Mouse (Mus musculus) urinary bladder, postnatal 10 days (tissue): ENCODE data around the gene Gdf5.

Experiments used
- DNase-seq: peaks from one replicate; pipeline ENCODE4 v3.0.0; 2022; ENCODE audit warnings: low spot score

Gdf5 gene

DNA sequence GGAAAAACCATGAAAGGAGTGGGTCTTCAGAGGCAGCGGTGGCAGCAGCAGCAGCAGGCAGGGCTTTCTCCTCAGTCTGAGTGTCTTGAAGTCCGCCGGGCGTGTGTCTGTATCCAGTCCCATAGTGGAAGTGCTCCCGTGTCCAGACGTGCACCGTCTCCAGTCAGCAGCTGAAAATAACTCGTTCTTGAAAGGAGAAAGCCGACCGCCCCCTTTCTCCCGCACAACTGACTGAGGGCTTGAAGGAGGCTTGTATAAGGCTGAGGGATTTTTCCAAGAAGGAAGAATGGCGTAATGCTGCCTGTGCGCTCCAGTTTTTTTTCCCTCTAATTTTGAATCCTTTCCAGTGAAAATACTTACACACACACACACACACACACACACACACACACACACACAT, at the start of gene Gdf5:
Gene Gdf5, minus strand, starts transcription at position 244 of the 400 bp plus-strand sequence.
- no peak for DNase-seq

DNA sequence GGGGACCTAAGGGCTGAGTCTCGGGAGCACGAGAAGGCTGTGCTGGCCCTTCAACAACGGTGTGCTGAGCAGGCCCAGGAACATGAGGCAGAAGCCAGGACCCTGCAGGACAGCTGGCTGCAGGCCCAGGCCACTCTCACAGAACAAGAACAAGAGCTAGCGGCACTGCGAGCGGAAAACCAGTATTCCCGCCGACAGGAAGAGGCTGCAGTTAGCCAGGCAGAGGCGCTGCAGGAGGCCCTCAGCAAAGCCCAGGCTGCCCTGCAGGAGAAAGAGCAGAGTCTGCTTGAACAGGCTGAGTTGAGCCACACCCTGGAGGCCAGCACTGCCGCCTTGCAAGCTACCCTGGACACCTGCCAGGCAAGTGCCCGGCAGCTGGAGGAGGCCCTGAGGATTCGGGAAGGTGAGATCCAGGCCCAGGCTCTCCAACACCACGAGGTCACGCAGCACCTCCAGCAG, 46.7 kb upstream of the Gdf5 start:
- no peak for DNase-seq

DNA sequence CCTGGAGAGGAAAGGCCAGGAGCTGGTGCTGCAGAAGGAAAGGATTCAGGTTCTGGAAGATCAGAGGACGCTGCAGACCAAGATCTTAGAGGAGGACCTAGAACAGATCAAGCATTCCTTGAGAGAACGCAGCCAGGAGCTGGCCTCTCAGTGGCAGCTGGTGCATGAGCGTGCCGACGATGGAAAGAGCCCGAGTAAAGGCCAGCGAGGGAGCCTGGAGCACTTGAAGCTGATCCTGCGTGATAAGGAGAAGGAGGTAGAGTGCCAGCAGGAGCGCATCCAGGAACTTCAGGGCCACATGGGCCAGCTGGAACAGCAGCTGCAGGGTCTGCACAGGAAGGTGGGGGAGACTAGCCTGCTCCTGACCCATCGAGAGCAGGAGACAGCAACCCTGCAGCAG, 46.0 kb upstream of the Gdf5 start:
- DNase-seq, result no peak

DNA sequence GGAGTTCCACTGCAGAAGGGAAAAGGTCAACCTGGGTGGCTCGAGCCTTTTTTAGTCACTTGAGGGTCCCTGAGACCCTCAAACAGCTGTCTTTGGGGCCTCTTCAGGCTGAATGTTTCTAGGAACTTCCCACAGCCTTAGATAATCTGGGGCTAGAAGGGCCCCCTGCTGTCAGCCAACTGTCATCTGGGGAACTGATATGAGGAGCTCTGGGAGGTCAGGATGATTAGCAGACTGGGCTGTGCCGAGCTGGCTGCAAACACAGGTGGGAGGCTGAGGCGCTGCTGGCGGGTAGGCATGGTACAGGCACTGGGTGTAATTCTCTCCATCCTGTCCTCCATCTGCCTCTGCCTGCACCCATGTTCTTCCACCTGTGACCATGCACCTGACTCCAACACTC, 43.9 kb upstream of the Gdf5 start:
- no peak for DNase-seq

DNA sequence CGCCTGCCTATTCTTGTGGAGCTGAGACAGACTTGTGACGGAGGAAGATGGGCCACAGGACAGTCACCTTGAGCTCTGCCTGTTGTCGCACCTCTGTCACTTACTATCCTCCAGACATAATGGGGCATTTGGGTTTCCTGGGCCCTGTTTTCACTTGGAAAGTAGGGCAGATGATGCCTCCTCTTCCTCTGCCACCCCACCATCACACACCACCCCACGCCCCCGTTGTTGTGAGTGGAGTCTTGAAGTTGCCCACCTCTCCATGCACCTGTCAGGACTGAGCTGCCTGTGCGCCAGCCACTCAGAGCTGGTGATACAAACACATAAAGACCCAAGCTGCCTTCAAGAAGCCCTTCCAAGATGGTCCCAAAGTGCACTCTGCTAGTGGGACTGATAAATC, 42.0 kb upstream of the Gdf5 start:
- DNase-seq, result no peak

DNA sequence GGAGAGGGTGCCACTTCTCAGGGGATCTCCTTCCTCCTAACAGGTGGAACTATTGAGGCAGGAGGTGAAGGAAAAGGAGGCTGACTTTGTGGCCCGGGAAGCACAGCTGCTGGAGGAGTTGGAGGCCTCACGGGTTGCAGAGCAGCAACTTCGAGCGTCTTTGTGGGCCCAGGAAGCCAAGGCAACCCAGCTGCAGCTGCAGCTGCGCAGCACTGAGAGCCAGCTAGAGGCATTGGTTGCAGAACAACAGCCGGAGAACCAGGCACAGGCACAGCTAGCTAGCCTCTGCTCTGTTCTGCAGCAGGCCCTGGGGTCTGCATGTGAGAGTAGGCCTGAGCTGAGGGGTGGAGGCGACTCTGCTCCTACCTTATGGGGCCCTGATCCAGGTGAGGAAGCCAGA, 40.6 kb upstream of the Gdf5 start:
- no peak for DNase-seq

DNA sequence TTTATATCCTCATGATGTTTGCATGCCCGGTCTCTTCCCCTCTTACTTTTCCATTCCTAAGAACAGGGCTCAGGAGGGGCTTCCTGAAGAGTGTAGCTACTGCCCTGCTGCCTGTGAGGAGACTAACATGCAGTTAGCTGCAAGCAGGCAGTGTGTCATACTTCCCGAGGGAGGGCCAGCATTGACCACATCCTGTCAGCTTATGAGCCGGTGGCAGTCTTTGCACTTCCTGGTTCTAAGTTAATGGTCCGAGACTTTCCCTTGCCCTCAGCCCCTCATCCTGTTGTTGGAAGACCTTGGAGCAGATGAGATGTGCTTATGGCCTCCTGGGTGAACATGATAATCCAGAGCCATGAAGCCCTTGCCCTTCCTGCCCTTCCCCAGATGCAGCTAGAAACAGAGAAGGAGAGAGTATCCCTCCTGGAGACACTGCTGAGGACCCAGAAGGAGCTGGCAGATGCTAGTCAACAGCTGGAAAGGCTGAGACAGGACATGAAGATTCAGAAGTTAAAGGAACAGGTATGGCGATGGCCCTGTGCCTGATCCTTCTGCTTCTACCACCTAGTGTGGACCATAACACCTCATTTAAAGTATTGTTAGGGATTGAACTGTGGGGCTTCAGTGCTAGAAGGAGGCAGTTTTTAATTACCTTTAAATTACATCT, 34.3 kb upstream of the Gdf5 start:
- no peak for DNase-seq

DNA sequence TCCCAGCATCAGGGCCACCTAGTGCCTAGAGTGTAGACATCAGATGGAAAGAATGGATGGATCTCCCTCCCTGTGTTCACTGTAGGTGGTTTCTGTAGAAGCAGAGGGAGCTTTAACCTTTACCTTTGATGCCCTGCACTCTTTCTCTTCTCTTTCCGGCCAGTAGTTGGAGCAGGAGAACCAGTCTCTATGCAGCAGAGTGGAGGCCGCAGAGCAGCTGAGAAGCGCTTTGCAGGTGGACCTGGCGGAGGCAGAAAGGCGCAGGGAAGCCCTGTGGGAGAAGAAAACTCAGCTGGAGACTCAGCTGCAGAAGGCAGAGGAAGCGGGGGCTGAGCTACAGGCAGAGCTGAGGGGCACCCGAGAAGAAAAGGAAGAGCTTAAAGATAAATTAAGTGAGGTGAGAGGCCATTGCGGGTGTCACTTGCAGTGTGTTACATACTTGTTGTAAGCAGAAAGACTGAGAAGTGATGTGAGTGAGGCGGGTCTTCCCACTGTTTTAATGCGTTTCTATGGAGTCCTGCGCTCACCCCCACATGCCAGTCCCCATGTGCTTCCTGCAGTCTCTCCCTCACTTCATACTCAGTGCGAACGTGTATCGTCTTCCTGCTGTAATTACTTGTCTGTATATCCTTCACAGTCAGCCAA, 29.0 kb upstream of the Gdf5 start:
- no peak for DNase-seq

DNA sequence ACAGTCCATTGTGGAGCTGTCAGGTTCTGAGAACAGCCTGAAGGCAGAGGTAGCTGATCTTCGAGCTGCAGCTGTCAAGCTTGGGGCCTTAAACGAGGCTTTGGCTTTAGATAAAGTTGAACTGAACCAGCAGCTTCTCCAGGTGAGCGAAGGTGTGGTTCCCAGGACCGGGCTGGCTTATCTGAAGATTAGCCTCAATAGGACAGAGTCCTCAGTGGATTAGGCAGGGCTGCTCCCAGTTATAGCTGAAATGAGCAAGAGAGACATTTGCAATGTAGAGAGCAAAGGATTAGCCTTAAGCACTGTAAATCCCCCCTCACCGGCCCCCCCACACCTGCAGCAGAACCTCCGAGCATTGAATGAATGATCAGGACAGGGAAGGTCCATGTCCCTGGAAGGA, 28.2 kb upstream of the Gdf5 start:
- no peak for DNase-seq

DNA sequence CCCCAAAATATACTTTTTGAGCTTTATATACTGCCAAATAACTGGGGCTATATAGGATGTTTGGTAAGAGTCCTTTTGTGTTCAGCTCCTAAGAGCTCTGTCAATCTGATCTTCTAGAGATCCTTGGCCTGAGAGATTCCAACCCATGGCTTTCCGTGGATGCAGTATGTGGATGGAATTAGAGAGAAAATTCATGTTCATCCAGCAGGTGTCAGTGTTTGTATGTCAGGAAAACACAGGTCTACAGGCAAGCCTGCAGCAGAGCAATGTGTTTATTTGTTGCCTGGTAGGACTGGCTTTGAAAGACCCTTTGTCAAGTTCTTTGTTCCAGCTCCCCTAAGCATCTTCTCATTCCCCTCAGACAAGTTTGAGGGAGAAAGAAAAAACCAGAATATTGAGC, 17.8 kb upstream of the Gdf5 start:
- DNase-seq, result no peak

DNA sequence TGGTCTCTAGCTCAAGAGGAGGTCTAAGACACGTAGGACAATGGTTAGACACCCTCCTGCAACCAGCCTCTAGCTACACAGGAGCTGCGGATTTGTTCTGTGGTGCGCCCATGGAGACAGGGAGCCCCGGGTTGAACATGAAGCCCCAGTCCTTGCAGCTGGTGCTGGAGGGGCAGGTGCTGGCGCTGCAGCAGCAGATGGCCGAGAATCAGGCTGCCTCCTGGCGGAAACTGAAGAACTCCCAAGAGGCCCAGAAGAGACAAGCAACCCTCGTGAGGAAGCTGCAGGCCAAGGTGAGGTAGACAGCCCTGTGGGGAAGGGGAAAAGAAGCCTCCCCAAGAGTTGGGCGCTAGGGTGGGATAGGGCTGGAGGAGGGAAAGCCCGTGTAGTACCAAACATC, 16.7 kb upstream of the Gdf5 start:
- DNase-seq, result no peak

DNA sequence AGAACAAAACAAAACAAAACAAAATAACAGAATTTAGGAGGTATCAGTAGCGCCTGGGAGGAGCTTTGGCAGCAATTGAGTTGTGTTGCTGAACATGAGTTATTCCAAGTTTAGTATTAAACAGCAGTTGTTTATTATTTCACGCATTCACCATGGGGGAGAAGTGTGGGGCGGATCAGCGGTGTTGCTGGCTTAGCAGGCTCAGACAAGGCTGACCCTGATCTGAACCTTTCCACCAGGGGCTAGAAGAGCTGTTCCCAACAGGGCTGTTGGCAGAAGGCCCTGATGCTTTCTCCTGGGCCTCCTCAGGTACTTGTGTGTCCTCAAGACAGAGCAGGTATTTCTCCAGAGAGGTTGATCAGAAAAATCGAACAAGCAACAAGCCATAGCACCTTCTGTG, 14.8 kb upstream of the Gdf5 start:
- DNase-seq, result no peak

DNA sequence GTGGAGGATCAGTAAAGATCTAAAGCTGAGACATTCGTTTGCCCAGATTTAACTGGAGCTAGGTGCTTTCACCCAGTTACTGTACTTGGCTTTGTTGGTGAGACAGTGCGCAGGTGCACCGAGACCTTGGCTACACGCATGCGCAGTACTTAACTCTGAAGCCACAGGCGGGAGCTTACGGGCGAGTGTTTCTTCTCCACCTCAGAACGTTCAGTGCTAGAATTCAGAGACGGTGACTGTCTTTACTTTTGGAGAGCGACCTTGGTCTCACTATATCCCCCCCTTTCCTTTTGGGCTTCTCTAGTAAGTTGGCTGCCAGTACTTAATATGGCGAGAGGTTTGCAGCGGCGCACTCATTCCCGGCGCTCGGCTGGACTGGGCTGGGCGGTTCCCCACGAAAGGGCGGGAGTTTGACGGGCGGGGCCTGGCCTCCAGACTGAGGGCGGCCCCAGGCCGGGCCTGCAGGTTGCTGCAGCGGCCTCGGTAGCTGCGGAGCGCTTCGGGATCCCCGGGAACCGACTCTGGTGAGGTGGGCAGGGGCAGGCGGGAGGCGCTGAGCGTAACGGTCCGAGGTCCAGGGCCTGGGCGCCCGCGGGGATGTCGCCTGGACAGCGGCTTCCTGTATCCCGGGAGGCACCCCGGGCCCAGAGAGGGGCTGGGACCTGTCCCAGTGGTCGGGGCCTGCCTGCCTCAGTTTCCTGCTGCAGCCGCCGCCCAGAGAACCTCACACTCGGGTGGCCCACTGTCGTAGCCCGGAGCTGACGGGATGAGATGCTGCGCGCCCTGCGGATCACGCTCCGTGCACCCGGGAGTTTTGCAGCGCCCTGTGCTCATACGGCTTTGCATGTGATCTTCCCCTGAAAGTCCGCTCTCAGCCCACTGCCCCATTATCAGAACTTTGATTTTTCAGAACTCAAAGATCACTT, 11.2 kb upstream of the Gdf5 start, which contains the start of gene Cep250:
Gene Cep250, plus strand, starts transcription at position 325 of the 926 bp plus-strand sequence.
- peak; percentile 62 for DNase-seq

DNA sequence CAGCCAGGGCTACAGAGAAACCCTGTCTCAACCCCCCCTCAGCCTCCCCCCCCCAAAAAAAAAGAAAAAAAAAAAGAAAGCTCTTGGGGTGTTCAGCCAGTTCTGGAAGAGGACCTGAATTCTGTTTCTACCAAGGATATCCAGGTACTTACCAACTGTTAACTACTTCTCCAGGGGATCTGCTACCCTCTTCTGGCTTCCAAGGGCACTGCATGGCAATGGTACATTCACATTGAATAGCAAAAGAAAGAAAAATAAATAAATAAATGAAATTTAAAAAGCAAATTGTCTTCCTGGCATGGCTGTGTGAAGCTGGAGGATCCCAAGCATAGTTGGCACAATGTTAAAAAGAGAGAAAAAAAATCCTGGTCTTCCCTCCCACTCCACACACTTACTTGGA, 6.8 kb upstream of the Gdf5 start:
- DNase-seq, result no peak

DNA sequence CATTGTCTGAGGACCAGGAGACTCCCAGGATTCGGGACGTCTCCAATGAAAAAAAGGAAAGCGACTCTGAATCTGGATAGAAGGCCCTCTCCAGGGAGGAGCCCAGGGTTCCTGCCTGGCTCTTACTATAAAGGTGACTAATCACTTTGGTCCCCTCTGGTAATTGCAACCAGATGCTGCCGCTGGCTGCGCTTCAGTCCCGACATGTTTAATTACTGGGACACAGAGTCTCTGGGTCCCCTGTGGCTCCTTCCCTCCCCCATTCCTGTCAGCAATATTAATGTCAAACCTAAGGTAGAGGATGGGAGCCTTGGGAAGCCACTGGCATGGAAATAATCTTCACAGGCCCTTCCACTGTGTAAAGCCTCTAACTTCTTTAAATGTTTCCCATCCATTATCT, 4.2 kb upstream of the Gdf5 start:
- no peak for DNase-seq

DNA sequence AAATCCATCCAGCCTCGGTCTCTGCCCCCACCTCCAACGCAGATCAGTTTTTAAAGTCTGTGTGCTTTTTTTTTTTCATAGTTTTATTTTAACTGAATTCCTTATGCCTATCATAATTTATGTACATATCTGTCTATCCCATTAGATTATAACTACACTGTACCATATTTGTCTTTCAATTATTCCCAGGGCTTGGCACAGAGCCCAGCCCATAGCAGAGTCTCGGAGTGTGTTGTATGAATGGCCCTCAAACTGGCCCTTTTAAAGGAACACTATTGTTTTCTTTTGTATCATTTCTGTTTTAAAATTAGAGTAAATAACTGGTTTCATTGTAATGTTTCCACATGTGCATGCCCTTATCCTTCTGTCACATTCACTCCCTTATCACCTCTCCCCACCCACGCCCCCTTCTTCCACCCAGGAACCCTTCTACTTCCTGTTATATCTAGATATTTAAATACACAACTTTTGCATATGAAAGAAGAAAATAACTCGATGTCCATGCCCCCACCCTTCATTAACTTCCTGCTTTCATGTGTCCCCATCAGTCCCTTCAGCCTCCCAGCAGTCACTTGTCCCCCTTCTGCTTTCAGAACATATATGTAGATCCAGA, 2.3 kb upstream of the Gdf5 start:
- no peak for DNase-seq

DNA sequence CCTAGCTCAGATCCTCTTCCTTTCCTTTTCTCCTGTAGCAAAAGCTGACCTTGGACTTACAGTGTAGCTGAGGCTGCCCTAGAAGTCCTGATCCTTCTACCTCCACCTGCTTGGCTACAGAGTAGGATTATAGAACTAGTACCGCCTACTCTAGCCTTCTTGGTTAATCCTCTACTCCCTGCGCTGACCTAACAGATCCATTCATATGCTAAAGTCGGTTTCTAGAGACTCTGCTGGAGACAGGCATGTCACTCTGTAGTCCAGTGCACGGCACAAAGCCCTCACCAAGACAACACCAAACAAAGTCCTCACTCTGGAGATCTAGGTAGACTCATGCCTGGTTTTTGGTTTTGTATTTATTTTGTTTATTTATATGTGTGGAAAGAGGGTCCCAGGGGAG, 1.3 kb upstream of the Gdf5 start:
- no peak for DNase-seq

DNA sequence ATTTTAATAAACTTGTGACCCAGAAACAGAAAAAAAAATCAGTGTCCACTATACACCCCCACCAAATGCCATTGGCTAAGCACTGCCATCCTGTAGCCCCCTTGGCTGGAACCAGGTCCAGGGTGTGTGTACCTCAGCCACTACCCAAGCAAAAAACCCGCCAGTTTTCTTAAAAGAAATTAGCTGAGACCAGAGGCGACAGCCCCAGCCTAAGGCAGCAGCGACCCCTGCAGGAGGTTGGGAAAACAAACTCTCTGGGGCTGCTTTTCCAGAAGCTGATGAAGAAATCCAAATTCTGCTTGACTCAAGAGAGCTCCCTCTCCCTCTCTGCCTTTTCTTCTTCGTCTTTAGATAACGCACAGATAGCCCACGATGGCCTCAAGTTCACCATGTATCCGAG, 902 bp upstream of the Gdf5 start:
- no peak for DNase-seq

DNA sequence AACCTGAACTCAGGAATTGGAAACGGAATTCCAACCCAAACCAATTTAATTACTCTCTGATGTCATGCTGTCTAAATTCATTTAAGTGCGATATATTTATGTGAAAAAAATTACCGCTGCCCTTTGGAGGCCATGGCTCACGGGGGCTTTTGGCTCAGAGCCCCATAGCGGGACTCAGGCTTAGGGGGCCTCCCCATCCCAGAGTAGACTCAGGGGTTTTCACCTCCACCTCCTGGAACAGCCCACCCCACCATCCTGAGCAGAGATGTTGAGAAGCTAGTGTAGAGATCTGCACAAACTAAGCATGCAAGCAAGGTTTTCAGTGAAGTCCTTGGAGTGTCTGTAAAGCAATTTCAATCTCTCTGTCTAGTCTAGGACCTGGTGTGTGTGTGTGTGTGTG, 413 bp upstream of the Gdf5 start:
- DNase-seq, result no peak

DNA sequence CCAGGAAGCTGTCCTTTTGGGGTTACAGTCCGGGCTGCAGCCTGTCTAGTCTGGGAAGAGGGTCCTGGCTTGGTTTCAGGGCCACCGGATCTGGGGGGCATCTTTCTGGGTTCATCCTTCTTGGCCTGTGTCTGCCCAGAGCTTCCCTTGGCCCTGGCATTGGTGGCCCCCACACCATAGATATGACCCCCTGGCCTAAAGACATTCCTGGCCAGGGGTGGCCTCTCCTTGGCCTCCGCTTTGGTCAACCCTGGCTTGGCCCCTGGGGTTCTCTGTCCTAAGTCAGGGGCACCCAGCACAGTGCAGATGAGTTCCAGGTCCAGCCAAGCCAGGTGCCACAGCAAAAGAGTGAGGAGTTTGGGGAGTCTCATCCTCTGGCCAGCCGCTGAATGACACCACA, 482 bp downstream of the Gdf5 start:
- DNase-seq, result no peak

DNA sequence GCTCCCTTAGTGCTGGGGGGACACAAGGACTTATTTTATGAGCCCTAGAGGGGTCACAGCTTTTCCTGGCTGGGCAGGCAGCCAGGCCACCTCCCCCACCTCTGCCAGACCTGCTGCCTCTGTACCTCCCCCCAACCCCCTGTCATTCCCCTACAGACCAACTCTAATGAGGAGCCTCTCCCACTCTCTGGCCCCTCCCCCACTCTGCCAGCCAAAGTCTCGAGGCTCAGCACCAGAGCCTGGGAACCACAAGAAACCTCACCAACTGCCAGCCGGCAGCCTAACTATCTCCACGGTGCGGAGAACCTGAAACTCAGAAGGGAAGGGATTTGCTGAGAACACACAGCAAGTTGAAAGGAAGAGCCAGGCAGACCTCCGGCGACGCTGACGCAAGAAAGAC, 1.7 kb downstream of the Gdf5 start:
- DNase-seq, result no peak

DNA sequence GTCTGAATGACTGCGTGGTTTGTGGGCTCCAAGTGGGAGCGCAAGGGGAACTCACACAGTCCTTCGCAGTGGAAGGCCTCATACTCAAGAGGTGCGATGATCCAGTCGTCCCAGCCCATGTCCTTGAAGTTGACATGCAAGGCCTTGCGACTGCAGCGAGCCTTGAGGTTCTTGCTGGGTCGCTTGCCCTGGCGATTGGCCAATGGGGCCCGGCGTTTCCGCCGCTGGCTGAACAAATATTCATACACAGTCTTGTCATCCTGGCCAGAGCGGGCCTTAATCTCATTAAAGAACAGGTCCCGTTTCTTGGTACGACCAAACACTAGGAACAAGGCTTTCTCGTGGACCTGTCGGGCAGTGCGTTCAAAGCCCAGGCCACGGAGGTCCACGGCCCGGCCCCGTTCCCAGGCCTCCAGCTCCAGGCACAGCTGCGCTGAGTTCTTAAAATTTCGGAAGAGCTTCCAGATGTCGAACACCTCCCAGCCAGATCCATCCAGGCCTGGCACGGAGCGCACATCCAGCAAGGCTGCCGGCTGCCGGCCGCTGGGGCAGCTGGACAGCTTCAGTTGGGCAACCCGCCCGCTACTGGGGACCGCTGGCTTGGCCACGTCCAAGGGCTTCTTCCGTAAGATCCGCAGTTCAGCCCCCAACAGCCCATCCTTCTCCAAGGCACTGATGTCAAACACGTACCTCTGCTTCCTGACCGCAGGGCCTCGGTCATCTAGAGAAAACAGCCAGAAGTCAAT, 3.3 kb downstream of the Gdf5 start:
- DNase-seq, result no peak
